Mouse (Mus musculus) megakaryocyte, embryonic 14.5 days (primary cell): ENCODE results near the gene Agpat2.

Source experiments
- FLI1 ChIP-seq: IDR thresholded peaks from 2 replicates; pipeline ENCODE4 v1.6.1; 2012; ENCODE audit warnings: low read length, inconsistent platforms, mixed read lengths
- GATA1 ChIP-seq: IDR thresholded peaks from 3 replicates; pipeline ENCODE4 v1.6.1; 2012; ENCODE audit warnings: mixed read lengths, low read length, inconsistent platforms, borderline replicate concordance

GRCm38 (mm10) chr2:26617928-26618327, 13.7 kb upstream of the Agpat2 start:
- no peak for TF ChIP-seq GATA1
- TF ChIP-seq FLI1: no peak
